Mouse (Mus musculus): ENCODE data around the gene Myct1. TPM values are rescaled to one million over a fixed set of nuclear protein-coding genes. Genes with fewer than 3 reads are reported as not detected.

Myct1 gene
- polyA plus RNA-seq, 1 experiment from 2014 or later: 3.9 TPM

GRCm38 (mm10) chr10:5626268-5626667, 32.7 kb downstream of the Myct1 start:
- H3K9me3 ChIP-seq: no peaks in the 10 kb centered on the region
- H3K36me3 ChIP-seq: no peaks in the 10 kb centered on the region

GRCm38 (mm10) chr10:5633672-5634200, 40.2 kb downstream of the Myct1 start:
- Histone ChIP-seq H3K9ac (no peak overlapping the region), H3K4me2 (replicated peaks) (no peak overlapping the region), H3K9me3 (no peaks in the 10 kb centered on the region), H3K27ac (no peak overlapping the region), H3K4me3 (no peak overlapping the region), H3K27me3 (no peaks in the 10 kb centered on the region), H3K4me1 (no peaks in the 10 kb centered on the region), H3K36me3 (no peaks in the 10 kb centered on the region)
- WGBS: 85% methylated on average over 4 of the region's 4 CpGs
- no peak for ATAC-seq (ENCODE audit: insufficient number of reproducible peaks, insufficient read depth, low FRiP score, low TSS enrichment)

More at GRCm38 (mm10) chr10:5626268-5626667, 32.7 kb downstream of the Myct1 start:
- no peak for ATAC-seq (ENCODE audit: insufficient number of reproducible peaks, insufficient read depth, low FRiP score, low TSS enrichment)
- Histone ChIP-seq H3K27me3 (no peaks in the 10 kb centered on the region), H3K9ac (no peak overlapping the region), H3K4me1 (no peaks in the 10 kb centered on the region), H3K27ac (no peak overlapping the region), H3K4me3 (no peak overlapping the region), H3K4me2 (replicated peaks) (no peak overlapping the region)
- 77% methylated on average over 5 of the region's 5 CpGs for WGBS

GRCm38 (mm10) chr10:5634336-5634735, 40.8 kb downstream of the Myct1 start:
- no peak for ATAC-seq (ENCODE audit: insufficient number of reproducible peaks, insufficient read depth, low FRiP score, low TSS enrichment)
- no peak overlapping the region for H3K9ac ChIP-seq

GRCm38 (mm10) chr10:5637322-5637721, 43.7 kb downstream of the Myct1 start:
- ATAC-seq (ENCODE audit: insufficient number of reproducible peaks, insufficient read depth, low FRiP score, low TSS enrichment): no peak
- Histone ChIP-seq H3K4me3 (no peak overlapping the region), H3K9ac (no peak overlapping the region), H3K4me2 (replicated peaks) (no peak overlapping the region), H3K4me1 (no peaks in the 10 kb centered on the region), H3K27me3 (no peaks in the 10 kb centered on the region), H3K27ac (no peak overlapping the region), H3K9me3 (no peaks in the 10 kb centered on the region), H3K36me3 (no peaks in the 10 kb centered on the region)
- 78% methylated on average over 4 of the region's 4 CpGs for WGBS

More at GRCm38 (mm10) chr10:5634336-5634735, 40.8 kb downstream of the Myct1 start:
- no peak overlapping the region for H3K27ac ChIP-seq
- 38% methylated on average over 1 of the region's 1 CpGs for WGBS
- H3K4me3 ChIP-seq: no peak overlapping the region
- no peaks in the 10 kb centered on the region for H3K36me3 ChIP-seq
- H3K27me3 ChIP-seq: no peaks in the 10 kb centered on the region
- H3K9me3 ChIP-seq: no peaks in the 10 kb centered on the region
- no peaks in the 10 kb centered on the region for H3K4me1 ChIP-seq
- H3K4me2 ChIP-seq (replicated peaks): no peak overlapping the region

- Histone ChIP-seq H3K4me3 (no peak within 1 kb of the TSS), H3K27me3 (no peaks in the 10 kb centered on the region), H3K4me2 (replicated peaks) (no peak within 1 kb of the TSS), H3K36me3 (no peaks in the 10 kb centered on the region), H3K4me1 (no peaks in the 10 kb centered on the region), H3K27ac (no peak within 1 kb of the TSS), H3K9me3 (no peaks in the 10 kb centered on the region), H3K9ac (no peak within 1 kb of the TSS)
- WGBS: 32% methylated on average over 8 of the region's 8 CpGs
- no peak for ATAC-seq (ENCODE audit: insufficient number of reproducible peaks, insufficient read depth, low FRiP score, low TSS enrichment)
Measured at GRCm38 (mm10) chr10:5639112-5639511, 45.5 kb downstream of the Myct1 start, which contains the start of gene Vip. Gene Vip, plus strand, starts transcription at chr10:5639218.

Other genes with a start within 250 kb of the Myct1 start
- gene Syne1, start 42.3 kb upstream of the Myct1 start, polyA plus RNA-seq (2016; fragmentation: Nextera tagmentation; extraction: Ambion mirVana): 5.8 and 7.0 TPM in 2 replicates
- 0.29 TPM in 1 of 2 replicates, not detected in the other for gene Vip, start 45.4 kb downstream of the Myct1 start, polyA plus RNA-seq (2016; fragmentation: Nextera tagmentation; extraction: Ambion mirVana)
- 79.1 and 79.8 TPM in 2 replicates for gene Fbxo5, start 211.8 kb downstream of the Myct1 start, polyA plus RNA-seq (2016; fragmentation: Nextera tagmentation; extraction: Ambion mirVana)
- 14.9 and 19.0 TPM in 2 replicates for gene Mtrf1l, start 230.1 kb downstream of the Myct1 start, polyA plus RNA-seq (2016; fragmentation: Nextera tagmentation; extraction: Ambion mirVana)

Measured in embryonic facial prominence, embryonic 12.5 days (tissue).